Mouse (Mus musculus): Measurements from ENCODE around the gene Tgm2. TPM values are rescaled to one million over a fixed set of nuclear protein-coding genes. Genes with fewer than 3 reads are reported as not detected.

Gene Tgm2
- polyA plus RNA-seq, 1 experiment from 2014 or later = 19.9 TPM

GRCm38 (mm10) chr2:158141690-158142440 is 4.4 kb downstream of the Tgm2 start:
- Histone ChIP-seq H3K4me2 (ENCODE audit: low read depth, low read length) (no peak overlapping the region), H3K27me3 (replicated peaks; ENCODE audit: control insufficient read depth, insufficient read depth, low read length) (peaks cover 11% of the 10 kb centered on the region), H3K4me3 (ENCODE audit: low read depth, low read length) (no peak overlapping the region), H3K9ac (ENCODE audit: low read depth, low read length) (no peak overlapping the region), H3K9me3 (ENCODE audit: control insufficient read depth, low read length) (no peaks in the 10 kb centered on the region), H3K4me1 (ENCODE audit: control insufficient read depth, insufficient read depth, low read length) (peaks cover 18% of the 10 kb centered on the region), H3K36me3 (ENCODE audit: control insufficient read depth, insufficient read depth, low read length) (no peaks in the 10 kb centered on the region), H3K27ac (replicated peaks; ENCODE audit: low read depth, low read length) (no peak overlapping the region)
- WGBS = 75% methylated on average over 7 of the region's 7 CpGs
- no peak for DNase-seq (ENCODE audit: low spot score)
- no peak for ATAC-seq (ENCODE audit: low read depth)

DNA sequence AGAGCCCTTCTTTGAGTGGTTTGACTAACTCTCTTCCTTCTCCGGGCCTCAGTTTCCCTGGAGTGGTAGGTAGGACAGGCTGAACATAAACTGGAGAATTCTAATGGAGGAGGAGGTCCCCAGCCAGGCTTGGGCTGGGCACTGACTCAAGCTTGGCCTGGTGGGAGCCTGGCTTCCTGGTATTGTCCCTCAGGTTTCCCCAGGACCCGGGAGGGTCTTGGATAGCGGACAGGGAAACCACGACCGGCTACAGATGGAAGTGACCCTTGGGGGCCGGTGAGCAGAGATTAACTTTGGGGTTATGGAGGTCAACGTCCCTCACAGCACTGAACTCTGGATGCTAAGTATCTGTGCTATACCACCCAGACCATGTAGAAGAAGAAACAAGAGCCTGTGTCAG is 5.0 kb downstream of the Tgm2 start:
- H3K27ac ChIP-seq (replicated peaks; ENCODE audit: low read depth, low read length) = no peak overlapping the region
- 70% methylated on average over 7 of the region's 7 CpGs for WGBS

DNA sequence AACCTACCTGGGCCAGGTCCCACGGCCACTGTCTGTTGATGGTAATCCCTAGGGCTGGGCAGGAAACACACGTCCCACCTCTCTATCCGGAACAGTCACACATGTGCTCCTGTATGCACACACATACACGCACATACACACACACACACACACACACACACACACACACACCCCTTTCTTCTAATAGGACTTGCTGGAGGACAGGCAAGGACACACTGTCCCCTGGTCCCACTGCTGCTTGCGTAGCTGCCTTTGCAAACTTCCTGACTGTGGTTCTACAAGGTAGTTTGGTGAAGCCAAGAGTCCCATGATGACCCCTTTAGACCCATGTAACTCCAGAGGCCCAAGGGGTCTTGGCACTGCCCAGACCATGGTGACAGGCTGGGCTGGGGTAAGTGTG is 5.6 kb downstream of the Tgm2 start:
- Histone ChIP-seq H3K4me2 (ENCODE audit: low read depth, low read length) (no peak overlapping the region), H3K36me3 (ENCODE audit: control insufficient read depth, insufficient read depth, low read length) (no peaks in the 10 kb centered on the region), H3K27ac (replicated peaks; ENCODE audit: low read depth, low read length) (peak overlapping the region; percentile 69), H3K9me3 (ENCODE audit: control insufficient read depth, low read length) (no peaks in the 10 kb centered on the region), H3K4me3 (ENCODE audit: low read depth, low read length) (no peak overlapping the region), H3K9ac (ENCODE audit: low read depth, low read length) (no peak overlapping the region), H3K27me3 (replicated peaks; ENCODE audit: control insufficient read depth, insufficient read depth, low read length) (peaks cover 4% of the 10 kb centered on the region), H3K4me1 (ENCODE audit: control insufficient read depth, insufficient read depth, low read length) (peaks cover 15% of the 10 kb centered on the region)
- ATAC-seq (ENCODE audit: low read depth) (no peak), DNase-seq (ENCODE audit: low spot score) (no peak)
- WGBS = 87% methylated on average over 5 of the region's 5 CpGs

More for the DNA sequence above, 5.0 kb downstream of the Tgm2 start:
- no peaks in the 10 kb centered on the region for H3K9me3 ChIP-seq (ENCODE audit: control insufficient read depth, low read length)
- H3K4me2 ChIP-seq (ENCODE audit: low read depth, low read length) = no peak overlapping the region
- H3K36me3 ChIP-seq (ENCODE audit: control insufficient read depth, insufficient read depth, low read length) = no peaks in the 10 kb centered on the region
- DNase-seq (ENCODE audit: low spot score) (no peak), ATAC-seq (ENCODE audit: low read depth) (no peak)
- no peak overlapping the region for H3K9ac ChIP-seq (ENCODE audit: low read depth, low read length)
- H3K27me3 ChIP-seq (replicated peaks; ENCODE audit: control insufficient read depth, insufficient read depth, low read length) = peaks cover 11% of the 10 kb centered on the region
- H3K4me3 ChIP-seq (ENCODE audit: low read depth, low read length) = no peak overlapping the region
- H3K4me1 ChIP-seq (ENCODE audit: control insufficient read depth, insufficient read depth, low read length) = peaks cover 17% of the 10 kb centered on the region

GRCm38 (mm10) chr2:158139628-158140027 is 6.6 kb downstream of the Tgm2 start:
- 22% methylated on average over 7 of the region's 7 CpGs for WGBS
- Histone ChIP-seq H3K4me3 (ENCODE audit: low read depth, low read length) (no peak overlapping the region), H3K4me1 (ENCODE audit: control insufficient read depth, insufficient read depth, low read length) (peaks cover 15% of the 10 kb centered on the region), H3K27ac (replicated peaks; ENCODE audit: low read depth, low read length) (peak overlapping the region; percentile 69), H3K9ac (ENCODE audit: low read depth, low read length) (no peak overlapping the region), H3K27me3 (replicated peaks; ENCODE audit: control insufficient read depth, insufficient read depth, low read length) (no peaks in the 10 kb centered on the region), H3K36me3 (ENCODE audit: control insufficient read depth, insufficient read depth, low read length) (no peaks in the 10 kb centered on the region), H3K4me2 (ENCODE audit: low read depth, low read length) (no peak overlapping the region), H3K9me3 (ENCODE audit: control insufficient read depth, low read length) (no peaks in the 10 kb centered on the region)
- peak; percentile 88 for ATAC-seq (ENCODE audit: low read depth)
- peak; percentile 93 for DNase-seq (ENCODE audit: low spot score)

DNA sequence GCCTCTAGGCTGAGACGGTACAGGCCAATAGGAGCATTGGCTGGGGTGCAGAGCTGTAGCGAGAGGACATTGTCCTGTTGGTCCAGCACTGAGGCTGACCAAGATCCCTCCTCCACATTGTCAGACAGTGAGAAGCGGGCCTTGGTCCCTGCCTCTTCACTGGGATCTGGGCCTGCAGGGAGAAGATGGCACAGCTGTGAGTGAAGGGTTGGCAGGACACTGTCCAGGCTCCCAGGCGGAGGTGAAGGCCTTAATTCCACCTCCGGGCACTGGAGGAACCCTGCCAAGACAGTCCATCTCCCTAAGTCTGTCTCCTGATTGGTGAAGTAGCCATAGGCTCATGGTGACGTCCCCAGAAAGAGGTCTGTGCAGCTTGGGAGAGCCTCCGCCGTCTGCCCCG is 7.5 kb downstream of the Tgm2 start:
- H3K4me1 ChIP-seq (ENCODE audit: control insufficient read depth, insufficient read depth, low read length) = peaks cover 15% of the 10 kb centered on the region
- no peak overlapping the region for H3K4me2 ChIP-seq (ENCODE audit: low read depth, low read length)
- no peak for ATAC-seq (ENCODE audit: low read depth)
- H3K4me3 ChIP-seq (ENCODE audit: low read depth, low read length) = no peak overlapping the region
- no peak for DNase-seq (ENCODE audit: low spot score)
- no peaks in the 10 kb centered on the region for H3K36me3 ChIP-seq (ENCODE audit: control insufficient read depth, insufficient read depth, low read length)
- H3K9ac ChIP-seq (ENCODE audit: low read depth, low read length) = no peak overlapping the region
- peak overlapping the region; percentile 69 for H3K27ac ChIP-seq (replicated peaks; ENCODE audit: low read depth, low read length)
- no peaks in the 10 kb centered on the region for H3K9me3 ChIP-seq (ENCODE audit: control insufficient read depth, low read length)
- 90% methylated on average over 9 of the region's 9 CpGs for WGBS
- no peaks in the 10 kb centered on the region for H3K27me3 ChIP-seq (replicated peaks; ENCODE audit: control insufficient read depth, insufficient read depth, low read length)

DNA sequence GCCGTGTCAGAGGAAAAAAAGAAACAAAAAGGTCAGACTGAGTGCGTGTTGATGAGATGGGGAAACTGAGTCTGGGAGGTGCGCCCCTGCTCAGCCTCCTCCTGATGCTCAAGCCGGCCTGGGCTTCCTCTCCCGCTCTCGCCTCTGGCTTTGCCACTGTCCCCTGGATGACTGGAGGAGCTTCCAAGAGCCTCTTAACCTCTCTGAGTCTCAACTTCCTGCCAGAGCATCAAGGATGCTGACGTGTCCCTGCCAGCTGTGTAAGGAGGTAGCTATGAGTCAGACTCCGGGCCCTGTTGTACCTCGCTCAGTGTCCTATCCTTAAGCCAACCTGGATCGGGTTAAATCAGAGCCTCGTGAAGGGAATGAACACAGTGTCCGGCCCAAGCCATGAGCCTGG is 8.5 kb downstream of the Tgm2 start:
- Histone ChIP-seq H3K27me3 (replicated peaks; ENCODE audit: control insufficient read depth, insufficient read depth, low read length) (no peaks in the 10 kb centered on the region), H3K4me2 (ENCODE audit: low read depth, low read length) (no peak overlapping the region), H3K4me3 (ENCODE audit: low read depth, low read length) (no peak overlapping the region), H3K36me3 (ENCODE audit: control insufficient read depth, insufficient read depth, low read length) (no peaks in the 10 kb centered on the region), H3K9ac (ENCODE audit: low read depth, low read length) (no peak overlapping the region), H3K4me1 (ENCODE audit: control insufficient read depth, insufficient read depth, low read length) (peaks cover 10% of the 10 kb centered on the region), H3K27ac (replicated peaks; ENCODE audit: low read depth, low read length) (no peak overlapping the region), H3K9me3 (ENCODE audit: control insufficient read depth, low read length) (no peaks in the 10 kb centered on the region)
- no peak for DNase-seq (ENCODE audit: low spot score)
- ATAC-seq (ENCODE audit: low read depth) = no peak
- 78% methylated on average over 12 of the region's 12 CpGs for WGBS

DNA sequence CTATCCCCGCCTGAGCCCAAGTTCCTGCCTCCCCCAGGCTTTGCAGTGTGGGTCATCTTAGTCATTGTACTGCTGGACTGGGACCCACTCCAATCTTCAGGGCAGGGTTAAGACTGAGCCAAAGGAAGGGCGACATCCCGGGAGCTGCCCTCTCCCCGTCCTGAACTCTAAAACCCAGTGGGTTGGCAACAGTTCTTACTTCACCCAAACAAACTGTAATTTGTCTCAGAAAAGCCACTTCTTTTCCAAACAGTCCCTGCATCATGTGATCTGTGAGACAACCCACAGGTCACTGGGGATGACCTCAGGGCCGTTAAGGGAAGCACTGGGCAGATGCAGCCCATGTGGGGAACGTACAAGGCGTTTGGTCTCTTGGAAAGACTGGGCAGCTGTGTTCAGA is 10.0 kb downstream of the Tgm2 start:
- Histone ChIP-seq H3K27ac (replicated peaks; ENCODE audit: low read depth, low read length) (peak overlapping the region; percentile 25; the same call in 1 of the 2 replicates), H3K4me3 (ENCODE audit: low read depth, low read length) (no peak overlapping the region), H3K27me3 (replicated peaks; ENCODE audit: control insufficient read depth, insufficient read depth, low read length) (no peaks in the 10 kb centered on the region), H3K4me2 (ENCODE audit: low read depth, low read length) (no peak overlapping the region), H3K36me3 (ENCODE audit: control insufficient read depth, insufficient read depth, low read length) (no peaks in the 10 kb centered on the region), H3K9ac (ENCODE audit: low read depth, low read length) (no peak overlapping the region), H3K9me3 (ENCODE audit: control insufficient read depth, low read length) (no peaks in the 10 kb centered on the region), H3K4me1 (ENCODE audit: control insufficient read depth, insufficient read depth, low read length) (peaks cover 10% of the 10 kb centered on the region)
- 52% methylated on average over 7 of the region's 7 CpGs for WGBS
- DNase-seq (ENCODE audit: low spot score) (no peak), ATAC-seq (ENCODE audit: low read depth) (no peak)

DNA sequence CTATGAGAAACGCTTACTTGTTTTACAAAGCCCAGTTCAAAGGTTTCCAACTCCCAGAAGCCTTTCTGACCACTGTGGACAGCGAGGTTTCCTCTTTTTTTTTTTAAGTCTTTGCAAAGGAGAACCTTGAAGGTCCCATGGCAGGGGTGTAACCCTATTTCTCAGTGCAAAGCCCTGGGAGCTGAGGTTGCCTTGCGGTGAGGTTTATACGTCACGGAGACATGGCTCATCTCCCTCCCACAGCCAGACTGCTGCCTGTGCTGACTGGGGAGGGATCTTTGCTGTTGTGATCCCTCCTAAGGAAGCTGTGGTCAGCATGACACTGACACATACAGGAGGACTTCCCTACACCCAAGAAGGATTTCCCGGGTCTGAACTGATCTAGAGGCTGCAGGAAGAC is 13.2 kb downstream of the Tgm2 start:
- Histone ChIP-seq H3K4me3 (ENCODE audit: low read depth, low read length) (no peak overlapping the region), H3K4me2 (ENCODE audit: low read depth, low read length) (no peak overlapping the region), H3K27me3 (replicated peaks; ENCODE audit: control insufficient read depth, insufficient read depth, low read length) (no peaks in the 10 kb centered on the region), H3K36me3 (ENCODE audit: control insufficient read depth, insufficient read depth, low read length) (no peaks in the 10 kb centered on the region), H3K9me3 (ENCODE audit: control insufficient read depth, low read length) (no peaks in the 10 kb centered on the region), H3K9ac (ENCODE audit: low read depth, low read length) (no peak overlapping the region), H3K4me1 (ENCODE audit: control insufficient read depth, insufficient read depth, low read length) (no peaks in the 10 kb centered on the region; the same call in 1 of the 2 replicates), H3K27ac (replicated peaks; ENCODE audit: low read depth, low read length) (no peak overlapping the region)
- WGBS = 68% methylated on average over 6 of the region's 6 CpGs
- ATAC-seq (ENCODE audit: low read depth) = no peak
- no peak for DNase-seq (ENCODE audit: low spot score)

DNA sequence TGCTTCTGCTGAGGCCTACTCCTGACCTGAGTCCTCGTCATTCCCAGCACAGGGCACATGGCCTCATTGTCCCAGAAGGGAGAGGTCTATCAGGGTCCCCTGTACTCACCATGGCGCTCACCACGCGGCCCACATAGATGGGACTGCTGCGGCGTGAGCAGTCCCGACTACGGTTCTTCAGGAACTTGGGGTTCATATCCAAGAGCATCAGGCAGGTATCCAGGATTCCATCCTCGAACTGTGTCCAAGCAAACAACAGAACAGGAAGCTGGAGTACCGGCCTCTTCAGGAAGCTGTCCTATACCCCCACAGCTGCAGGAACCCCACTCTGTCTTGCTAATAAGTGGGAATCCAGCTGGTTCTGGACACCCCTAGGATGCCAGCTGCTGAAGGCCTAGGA is 13.9 kb downstream of the Tgm2 start:
- Histone ChIP-seq H3K36me3 (ENCODE audit: control insufficient read depth, insufficient read depth, low read length) (no peaks in the 10 kb centered on the region), H3K9ac (ENCODE audit: low read depth, low read length) (no peak overlapping the region), H3K4me2 (ENCODE audit: low read depth, low read length) (no peak overlapping the region), H3K4me1 (ENCODE audit: control insufficient read depth, insufficient read depth, low read length) (no peaks in the 10 kb centered on the region; the same call in 1 of the 2 replicates), H3K4me3 (ENCODE audit: low read depth, low read length) (no peak overlapping the region), H3K27me3 (replicated peaks; ENCODE audit: control insufficient read depth, insufficient read depth, low read length) (no peaks in the 10 kb centered on the region), H3K27ac (replicated peaks; ENCODE audit: low read depth, low read length) (no peak overlapping the region), H3K9me3 (ENCODE audit: control insufficient read depth, low read length) (no peaks in the 10 kb centered on the region)
- ATAC-seq (ENCODE audit: low read depth) = no peak
- 84% methylated on average over 10 of the region's 10 CpGs for WGBS
- no peak for DNase-seq (ENCODE audit: low spot score)

All from embryonic facial prominence, embryonic 14.5 days (tissue).